Mouse (Mus musculus): ENCODE data around the gene Ugt1a2. TPM values are rescaled to one million over a fixed set of nuclear protein-coding genes. Genes with fewer than 3 reads are reported as not detected.

The Ugt1a2 gene
- polyA plus RNA-seq, 1 experiment from 2014 or later, result 0.07 TPM

DNA sequence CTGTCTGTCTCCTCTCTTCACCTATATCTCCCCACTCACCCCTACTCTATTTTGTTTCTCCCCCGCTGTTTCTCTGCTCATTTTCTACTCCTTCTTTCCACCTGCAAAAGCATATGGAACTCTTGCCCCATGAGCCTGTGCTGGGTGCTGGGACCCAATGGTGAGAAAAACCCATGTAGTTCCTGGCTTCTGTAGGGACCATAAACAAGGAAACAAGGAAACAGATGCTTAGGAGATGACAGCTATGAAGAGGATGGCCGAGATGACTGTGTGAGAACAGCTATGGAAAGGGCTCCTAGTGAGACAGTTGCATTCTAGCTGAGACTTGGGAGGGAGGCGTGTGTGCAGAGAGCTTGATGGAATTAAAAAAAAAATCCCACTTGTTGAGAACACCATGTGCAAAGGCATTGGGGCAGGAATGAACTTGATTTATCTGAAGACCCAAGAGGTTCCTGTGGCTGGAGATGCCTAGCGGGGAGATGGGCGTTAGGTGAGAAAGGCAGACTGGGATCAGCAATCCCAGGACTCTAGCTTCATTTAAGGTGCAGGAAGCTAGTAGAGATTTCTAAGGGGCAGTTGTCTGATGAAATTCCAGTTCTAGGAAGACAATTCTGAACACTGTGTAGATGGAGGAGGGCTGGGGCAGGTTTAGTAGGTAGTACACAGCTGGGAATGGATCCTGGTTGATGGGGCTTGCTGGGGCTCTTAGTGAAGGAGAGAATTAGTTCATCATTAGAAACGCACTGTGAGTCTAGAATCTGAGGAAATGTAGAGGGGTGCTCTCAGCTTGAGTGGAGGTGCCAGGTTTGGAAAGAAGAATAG, 30.8 kb downstream of the Ugt1a2 start:
- no peaks in the 10 kb centered on the region for H3K36me3 ChIP-seq (replicated peaks)
- 80% methylated on average over 6 of the region's 6 CpGs for WGBS
- DNase-seq (ENCODE audit: extremely low spot score, low spot score), result no peak

GRCm38 (mm10) chr1:88231803-88232499, 31.6 kb downstream of the Ugt1a2 start:
- 72% methylated on average over 7 of the region's 7 CpGs for whole genome bisulfite sequencing
- H3K36me3 ChIP-seq (replicated peaks), result no peaks in the 10 kb centered on the region

More for the DNA sequence above, 30.8 kb downstream of the Ugt1a2 start:
- Histone ChIP-seq H3K27ac (no peak overlapping the region), H3K9me3 (peaks cover 100% of the 10 kb centered on the region), H3K27me3 (ENCODE audit: poor library complexity, severe bottlenecking) (no peaks in the 10 kb centered on the region), H3K4me1 (no peaks in the 10 kb centered on the region), H3K4me3 (no peak overlapping the region)

GRCm38 (mm10) chr1:88232664-88233380, 32.4 kb downstream of the Ugt1a2 start:
- H3K4me1 ChIP-seq, result no peaks in the 10 kb centered on the region
- 56% methylated on average over 3 of the region's 3 CpGs for WGBS
- H3K27me3 ChIP-seq (ENCODE audit: poor library complexity, severe bottlenecking), result no peaks in the 10 kb centered on the region
- no peak for DNase-seq (ENCODE audit: extremely low spot score, low spot score)
- H3K9me3 ChIP-seq, result peaks cover 98% of the 10 kb centered on the region
- no peaks in the 10 kb centered on the region for H3K36me3 ChIP-seq (replicated peaks)
- H3K4me3 ChIP-seq, result no peak overlapping the region
- no peak overlapping the region for H3K27ac ChIP-seq

More at GRCm38 (mm10) chr1:88231803-88232499, 31.6 kb downstream of the Ugt1a2 start:
- DNase-seq (ENCODE audit: extremely low spot score, low spot score), result no peak
- Histone ChIP-seq H3K27ac (no peak overlapping the region), H3K4me3 (no peak overlapping the region), H3K4me1 (no peaks in the 10 kb centered on the region), H3K9me3 (peaks cover 98% of the 10 kb centered on the region), H3K27me3 (ENCODE audit: poor library complexity, severe bottlenecking) (no peaks in the 10 kb centered on the region)

GRCm38 (mm10) chr1:88233421-88234247, 33.2 kb downstream of the Ugt1a2 start:
- Histone ChIP-seq H3K9me3 (peaks cover 98% of the 10 kb centered on the region), H3K4me1 (no peaks in the 10 kb centered on the region), H3K27ac (no peak overlapping the region), H3K4me3 (no peak overlapping the region), H3K27me3 (ENCODE audit: poor library complexity, severe bottlenecking) (no peaks in the 10 kb centered on the region), H3K36me3 (replicated peaks) (no peaks in the 10 kb centered on the region)
- WGBS, result 74% methylated on average over 14 of the region's 14 CpGs
- DNase-seq (ENCODE audit: extremely low spot score, low spot score), result no peak

DNA sequence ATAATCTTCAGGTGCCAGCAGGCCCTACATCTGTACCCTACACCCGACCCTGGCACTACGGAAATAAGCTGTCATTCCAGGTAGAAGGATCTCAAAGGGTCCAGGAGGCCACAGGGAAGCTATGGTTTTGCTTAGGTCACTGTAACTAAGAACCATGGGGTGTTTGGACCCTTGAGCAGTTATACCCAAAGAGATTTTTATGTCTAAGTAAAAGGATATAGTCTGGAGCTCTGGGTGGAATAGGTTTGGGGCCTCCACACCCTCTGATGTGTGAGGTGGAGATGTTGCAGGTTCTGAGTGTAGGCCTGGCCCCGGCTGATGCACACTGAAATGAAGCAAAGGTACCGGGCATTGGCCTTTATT, 33.8 kb downstream of the Ugt1a2 start:
- H3K9me3 ChIP-seq, result peaks cover 98% of the 10 kb centered on the region
- no peaks in the 10 kb centered on the region for H3K27me3 ChIP-seq (ENCODE audit: poor library complexity, severe bottlenecking)
- no peaks in the 10 kb centered on the region for H3K36me3 ChIP-seq (replicated peaks)
- no peak for DNase-seq (ENCODE audit: extremely low spot score, low spot score)
- WGBS, result 68% methylated on average over 4 of the region's 4 CpGs
- no peak overlapping the region for H3K4me3 ChIP-seq
- H3K27ac ChIP-seq, result no peak overlapping the region
- no peaks in the 10 kb centered on the region for H3K4me1 ChIP-seq

GRCm38 (mm10) chr1:88234646-88235045, 34.2 kb downstream of the Ugt1a2 start:
- Histone ChIP-seq H3K27me3 (ENCODE audit: poor library complexity, severe bottlenecking) (no peaks in the 10 kb centered on the region), H3K36me3 (replicated peaks) (no peaks in the 10 kb centered on the region), H3K4me1 (no peaks in the 10 kb centered on the region), H3K27ac (no peak overlapping the region), H3K4me3 (no peak overlapping the region), H3K9me3 (peaks cover 98% of the 10 kb centered on the region)
- 44% methylated on average over 5 of the region's 5 CpGs for WGBS
- DNase-seq (ENCODE audit: extremely low spot score, low spot score), result no peak

- Histone ChIP-seq H3K4me1 (no peaks in the 10 kb centered on the region), H3K27ac (no peak overlapping the region), H3K9me3 (peaks cover 98% of the 10 kb centered on the region), H3K36me3 (replicated peaks) (no peaks in the 10 kb centered on the region), H3K4me3 (no peak overlapping the region), H3K27me3 (ENCODE audit: poor library complexity, severe bottlenecking) (no peaks in the 10 kb centered on the region)
- 68% methylated on average over 11 of the region's 11 CpGs for WGBS
- no peak for DNase-seq (ENCODE audit: extremely low spot score, low spot score)
These were observed 34.9 kb downstream of the Ugt1a2 start for GRCm38 (mm10) chr1:88235046-88235893.

DNA sequence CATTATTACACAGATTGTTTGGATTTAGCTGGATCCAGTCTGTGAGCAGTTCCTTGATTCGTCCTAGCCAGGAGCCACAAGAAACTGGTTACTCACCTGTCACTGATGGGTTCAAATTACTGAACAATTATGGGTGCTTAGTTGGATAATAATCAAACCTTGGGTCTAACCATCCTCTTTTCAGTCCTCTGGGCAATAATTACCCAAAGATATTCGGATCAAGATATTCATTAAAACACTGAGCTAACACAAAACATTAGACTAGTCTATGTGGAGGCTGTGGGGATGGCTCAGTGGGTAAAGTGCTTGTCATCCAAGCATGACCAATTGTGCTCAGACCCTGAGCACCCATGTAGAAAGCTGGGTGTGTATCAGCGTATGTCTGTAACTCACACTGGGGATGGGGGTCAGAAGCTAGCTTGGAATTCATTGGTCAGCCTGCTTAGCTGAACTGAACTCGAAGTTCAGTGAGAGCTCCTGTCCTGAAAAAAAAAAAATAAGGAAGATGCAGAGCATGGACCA, 35.6 kb downstream of the Ugt1a2 start:
- WGBS, result 71% methylated on average over 4 of the region's 4 CpGs
- H3K36me3 ChIP-seq (replicated peaks), result no peaks in the 10 kb centered on the region
- H3K4me3 ChIP-seq, result no peak overlapping the region
- H3K27me3 ChIP-seq (ENCODE audit: poor library complexity, severe bottlenecking), result no peaks in the 10 kb centered on the region
- no peak for DNase-seq (ENCODE audit: extremely low spot score, low spot score)
- H3K9me3 ChIP-seq, result peaks cover 98% of the 10 kb centered on the region
- H3K4me1 ChIP-seq, result no peaks in the 10 kb centered on the region
- no peak overlapping the region for H3K27ac ChIP-seq

DNA sequence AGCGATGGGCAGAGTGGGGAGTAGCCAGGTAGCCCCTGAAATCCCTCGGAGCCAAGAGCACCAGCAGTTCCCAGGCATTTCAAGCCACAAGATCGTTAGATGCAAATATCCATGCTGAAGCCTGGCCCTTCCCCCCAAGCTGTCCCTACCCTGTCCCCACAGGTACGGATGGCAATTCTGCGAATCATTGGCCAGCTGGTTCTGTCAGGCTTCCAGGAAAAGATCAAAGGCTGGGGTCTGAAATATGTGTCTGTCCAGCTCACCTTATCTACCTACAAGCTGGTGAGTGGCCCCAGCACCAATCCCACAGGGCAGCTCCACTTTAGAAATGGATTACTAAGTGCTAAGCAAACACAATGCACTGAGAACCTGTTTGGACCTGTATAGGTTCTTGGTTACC, 36.9 kb downstream of the Ugt1a2 start:
- 80% methylated on average over 5 of the region's 5 CpGs for WGBS
- H3K27ac ChIP-seq, result no peak overlapping the region
- H3K4me1 ChIP-seq, result no peaks in the 10 kb centered on the region
- no peak overlapping the region for H3K4me3 ChIP-seq
- H3K9me3 ChIP-seq, result peaks cover 98% of the 10 kb centered on the region
- no peaks in the 10 kb centered on the region for H3K27me3 ChIP-seq (ENCODE audit: poor library complexity, severe bottlenecking)
- no peak for DNase-seq (ENCODE audit: extremely low spot score, low spot score)
- no peaks in the 10 kb centered on the region for H3K36me3 ChIP-seq (replicated peaks)

DNA sequence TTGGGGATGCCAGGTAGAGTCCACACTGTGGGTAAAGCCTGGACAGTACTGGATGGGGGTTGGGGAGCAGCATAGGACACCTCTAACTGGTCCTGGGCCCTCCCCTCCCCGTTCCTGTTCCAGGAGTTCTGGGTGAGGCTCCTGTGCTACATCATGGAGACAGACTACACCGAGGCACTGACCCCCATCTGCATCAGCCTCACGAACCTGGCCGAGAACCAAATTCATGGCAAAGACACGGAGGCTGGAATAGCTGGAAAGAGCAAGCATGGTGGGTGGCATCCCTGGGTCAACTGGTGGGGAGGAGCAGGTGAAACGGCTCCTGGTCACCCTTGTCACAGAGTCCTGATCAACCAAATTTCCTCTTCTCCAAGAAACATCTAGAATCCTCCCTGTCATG, 38.4 kb downstream of the Ugt1a2 start:
- 78% methylated on average over 6 of the region's 6 CpGs for WGBS
- H3K36me3 ChIP-seq (replicated peaks), result no peaks in the 10 kb centered on the region
- no peaks in the 10 kb centered on the region for H3K27me3 ChIP-seq (ENCODE audit: poor library complexity, severe bottlenecking)
- no peaks in the 10 kb centered on the region for H3K4me1 ChIP-seq
- no peak overlapping the region for H3K27ac ChIP-seq
- H3K4me3 ChIP-seq, result no peak overlapping the region
- DNase-seq (ENCODE audit: extremely low spot score, low spot score), result no peak
- H3K9me3 ChIP-seq, result peaks cover 98% of the 10 kb centered on the region

DNA sequence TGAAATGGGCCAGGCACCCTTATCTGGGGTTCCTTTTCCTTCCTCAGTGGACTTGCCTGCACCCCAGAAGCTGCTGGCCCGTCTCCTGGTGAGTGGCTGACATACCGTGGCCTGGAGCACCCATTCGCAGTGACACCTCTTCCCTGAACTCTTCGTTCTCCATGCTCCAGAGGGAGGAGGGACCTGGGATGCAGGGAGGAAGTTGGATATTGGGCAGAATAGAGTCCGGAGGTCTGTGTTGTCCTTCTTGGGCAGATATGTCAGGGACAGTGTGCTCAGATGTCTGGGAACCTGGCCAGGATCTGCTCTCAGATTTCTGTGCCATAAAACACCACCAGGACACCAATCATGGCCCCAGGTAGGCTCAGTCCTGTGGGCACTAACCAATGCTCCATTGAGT, 39.7 kb downstream of the Ugt1a2 start:
- Histone ChIP-seq H3K27me3 (ENCODE audit: poor library complexity, severe bottlenecking) (no peaks in the 10 kb centered on the region), H3K9me3 (peaks cover 98% of the 10 kb centered on the region), H3K4me1 (no peaks in the 10 kb centered on the region), H3K36me3 (replicated peaks) (no peaks in the 10 kb centered on the region), H3K27ac (no peak overlapping the region), H3K4me3 (no peak overlapping the region)
- WGBS, result 76% methylated on average over 5 of the region's 5 CpGs
- no peak for DNase-seq (ENCODE audit: extremely low spot score, low spot score)

All from forebrain, embryonic 10.5 days (tissue).